Mouse (Mus musculus): ENCODE data around the gene Mindy2. TPM values are rescaled to one million over a fixed set of nuclear protein-coding genes. Genes with fewer than 3 reads are reported as not detected.

The Mindy2 gene
- total RNA-seq, 2 experiments from 2014 or later = 33.9 to 35.3 TPM

DNA sequence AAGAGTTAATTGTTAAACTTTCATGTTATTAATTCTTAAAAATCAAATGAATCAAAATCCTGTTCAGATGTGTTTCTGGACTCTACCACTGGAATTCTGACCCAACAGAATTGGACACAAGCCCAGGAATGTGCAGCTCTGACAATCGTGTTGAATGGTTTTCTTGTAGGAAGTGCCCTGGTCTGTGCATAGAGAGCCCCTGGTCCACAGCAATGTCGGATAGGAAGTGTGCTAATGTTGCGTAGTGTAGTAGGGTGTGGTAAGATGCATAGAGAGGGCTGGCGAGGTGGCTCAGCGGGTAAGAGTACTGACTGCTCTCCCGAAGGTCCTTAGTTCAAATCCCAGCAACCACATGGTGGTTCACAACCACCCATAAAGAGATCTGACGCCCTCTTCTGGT lies 9.8 kb upstream of the Mindy2 start:
- no peak for DNase-seq

- no peak for DNase-seq
Observed at GRCm38 (mm10) chr9:70665372-70666145, 8.6 kb upstream of the Mindy2 start.

DNA sequence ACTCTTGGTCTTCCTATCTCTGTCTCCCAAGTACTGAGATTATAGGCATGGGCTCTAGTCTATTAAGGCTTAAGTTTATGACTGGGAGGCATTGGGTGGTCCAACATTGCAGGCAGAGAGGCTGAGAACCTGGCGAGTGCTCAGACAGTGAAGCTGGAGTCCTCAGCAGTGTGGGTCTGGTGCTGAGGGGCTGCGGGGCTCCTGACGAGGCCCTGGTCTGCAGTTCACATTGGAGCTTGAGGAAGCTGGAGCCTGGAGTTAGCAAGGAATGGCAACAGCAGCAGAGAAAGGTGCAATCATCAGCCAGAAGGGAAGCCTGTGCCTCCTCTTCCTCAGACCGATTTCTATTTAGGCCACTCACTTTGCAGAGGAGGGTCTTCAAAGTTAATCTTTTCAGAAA lies 7.9 kb upstream of the Mindy2 start:
- DNase-seq = no peak

- DNase-seq = no peak
Observed at GRCm38 (mm10) chr9:70658266-70658665, 1.3 kb upstream of the Mindy2 start.

GRCm38 (mm10) chr9:70656130-70657007 lies 605 bp downstream of the Mindy2 start, which contains the start of gene Gm10642:
Gene Gm10642 (plus strand): TSS chr9:70656251.
- DNase-seq = peak; percentile 56 to 61

GRCm38 (mm10) chr9:70655764-70656129 lies 1.2 kb downstream of the Mindy2 start:
- DNase-seq = no peak

GRCm38 (mm10) chr9:70654496-70654895 lies 2.5 kb downstream of the Mindy2 start:
- DNase-seq = no peak

GRCm38 (mm10) chr9:70653875-70654274 lies 3.1 kb downstream of the Mindy2 start:
- DNase-seq = no peak

DNA sequence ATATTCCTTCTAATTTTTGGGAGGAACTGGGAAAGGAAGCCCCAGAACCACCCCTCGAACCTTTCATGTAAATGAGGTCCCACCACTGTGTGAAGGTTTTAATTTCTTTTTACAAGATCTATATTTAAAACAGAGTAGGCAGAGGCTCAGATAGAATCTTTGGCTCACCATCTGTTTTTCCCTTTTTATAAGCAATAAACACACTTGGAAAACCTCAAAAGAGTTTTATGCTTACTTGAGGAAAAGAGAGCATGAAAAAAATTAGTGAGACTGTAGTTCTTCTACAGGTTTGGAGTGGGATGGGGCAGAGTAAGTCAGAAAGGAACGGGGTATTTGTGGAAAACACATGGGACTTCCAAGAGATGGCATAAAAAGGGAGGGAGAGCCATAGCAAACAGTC lies 4.8 kb downstream of the Mindy2 start:
- DNase-seq = no peak

- DNase-seq = no peak
Observed at GRCm38 (mm10) chr9:70650994-70651393, 6.0 kb downstream of the Mindy2 start.

GRCm38 (mm10) chr9:70650260-70650659 lies 6.7 kb downstream of the Mindy2 start:
- DNase-seq = no peak

DNA sequence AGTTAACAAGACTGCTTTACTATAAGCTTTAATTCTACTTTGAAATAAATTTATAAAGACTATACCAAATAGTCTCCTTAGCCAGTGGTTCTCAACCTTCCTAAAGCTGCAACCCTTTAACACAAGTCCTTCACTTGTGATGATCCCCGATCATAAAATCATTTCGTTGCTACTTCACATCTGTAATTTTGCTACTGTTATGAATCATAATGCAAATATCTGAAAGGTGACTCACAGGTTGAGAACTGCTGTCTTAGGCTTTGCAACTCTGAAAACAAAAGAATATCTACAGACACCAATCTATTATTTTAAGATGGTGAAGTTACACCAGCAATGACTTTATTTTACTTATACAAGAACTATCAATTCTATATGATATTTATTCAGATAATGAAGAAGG lies 20.2 kb downstream of the Mindy2 start:
- no peak for DNase-seq

DNA sequence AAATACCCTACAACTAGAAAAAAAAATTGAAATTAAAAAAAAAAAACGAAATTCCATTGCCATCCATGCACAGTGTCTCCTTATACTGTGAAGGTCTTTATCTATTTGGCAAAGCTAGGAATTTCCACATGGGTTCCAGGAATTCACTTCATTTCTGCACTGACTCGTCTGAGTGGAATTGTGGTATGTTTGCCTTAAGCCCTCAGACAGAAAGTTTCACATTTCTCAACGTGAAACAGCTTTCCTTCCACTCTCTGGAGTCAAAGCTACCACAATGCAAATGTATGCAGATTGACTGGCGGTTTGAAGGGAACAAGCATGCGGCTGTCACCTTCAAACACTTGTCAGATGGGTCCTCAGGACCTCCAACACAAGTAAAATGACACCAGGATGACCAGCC lies 25.3 kb downstream of the Mindy2 start:
- no peak for DNase-seq

- DNase-seq = peak in 1 of 2 experiments; percentile 44
Observed at GRCm38 (mm10) chr9:70629711-70630110, 27.3 kb downstream of the Mindy2 start.

GRCm38 (mm10) chr9:70611026-70611673 lies 45.8 kb downstream of the Mindy2 start:
- DNase-seq = no peak

GRCm38 (mm10) chr9:70602186-70602845 lies 54.7 kb downstream of the Mindy2 start:
- DNase-seq = no peak

GRCm38 (mm10) chr9:70598271-70598670 lies 58.7 kb downstream of the Mindy2 start:
- no peak for DNase-seq

DNA sequence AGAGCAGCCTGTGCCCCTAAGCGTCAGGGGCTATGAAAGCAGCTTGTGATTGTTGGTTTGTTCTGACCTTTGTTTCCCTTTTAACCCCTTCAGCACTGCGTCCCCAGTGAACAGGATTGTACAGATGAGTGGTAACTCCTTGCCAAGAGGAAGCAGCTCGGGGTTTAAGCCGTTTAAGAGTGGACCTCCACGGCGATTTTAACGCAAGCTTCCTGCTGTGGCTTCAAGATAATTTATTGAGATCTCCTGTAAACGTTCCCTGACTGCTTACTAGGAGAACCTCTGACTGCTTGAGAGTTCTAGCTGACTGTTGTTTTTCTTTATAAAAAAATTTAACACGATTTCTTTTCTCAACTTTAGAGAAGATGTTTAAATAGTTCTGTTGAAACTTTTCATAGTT lies 65.5 kb downstream of the Mindy2 start:
- DNase-seq = no peak

GRCm38 (mm10) chr9:70590775-70591174 lies 66.2 kb downstream of the Mindy2 start:
- no peak for DNase-seq

DNA sequence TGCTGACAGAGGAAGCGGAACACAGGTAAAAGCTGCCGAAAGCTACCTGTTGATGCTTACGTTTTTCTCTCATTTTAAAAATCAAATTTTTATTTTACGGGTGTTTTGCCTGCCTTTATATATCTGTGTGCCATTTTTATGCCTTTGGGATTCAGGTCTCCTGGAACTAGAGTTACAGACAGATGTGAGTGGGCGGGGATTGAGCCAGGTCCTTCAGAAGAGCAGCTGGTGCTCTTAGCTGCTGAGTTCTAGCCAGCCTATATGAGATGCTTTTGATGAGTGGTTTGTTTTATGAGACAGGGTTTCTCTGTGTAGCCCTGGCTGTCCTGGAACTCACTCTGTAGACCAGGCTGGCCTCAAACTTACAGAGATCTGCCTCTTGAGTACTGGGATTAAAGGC lies 69.8 kb downstream of the Mindy2 start:
- no peak for DNase-seq

DNA sequence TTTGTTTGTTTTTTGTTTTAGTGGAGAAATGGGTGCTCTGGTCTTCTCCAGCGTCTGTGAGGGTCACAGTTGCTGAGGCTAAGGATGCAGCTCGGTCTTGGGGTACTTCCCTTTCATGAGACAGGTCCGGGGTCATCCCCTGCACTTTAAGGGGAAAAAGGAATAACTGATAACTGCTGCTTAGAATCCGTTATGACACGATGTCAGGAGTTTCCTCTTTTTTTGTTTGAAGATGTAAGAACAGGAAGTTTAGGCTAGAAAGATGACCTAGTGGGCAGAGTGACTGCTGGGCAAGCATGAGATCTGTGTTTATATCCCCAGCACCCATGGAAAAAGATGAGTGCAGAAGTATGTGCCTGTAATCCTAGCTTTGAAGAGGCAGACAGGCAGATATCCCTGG lies 71.8 kb downstream of the Mindy2 start:
- DNase-seq = no peak

GRCm38 (mm10) chr9:70584641-70585040 lies 72.3 kb downstream of the Mindy2 start:
- no peak for DNase-seq

- DNase-seq = no peak
Observed at GRCm38 (mm10) chr9:70580956-70581355, 76.0 kb downstream of the Mindy2 start.

All from layer of hippocampus, postnatal 36 days (tissue).